Mouse (Mus musculus) frontal cortex, postnatal 25 days (tissue): ENCODE results near the gene Gm4724.
"Not testable (repeated sequence)": the region's sequence is repeated elsewhere in the genome, so short reads cannot be mapped to it uniquely, and the experiment has no call there.

ENCODE experiments used
- DNase-seq, 2 experiments: peaks; one replicate each; pipeline ENCODE4 v3.0.0; 2022; ENCODE audit warnings: low spot score in 2 of 2

The Gm4724 gene

DNA sequence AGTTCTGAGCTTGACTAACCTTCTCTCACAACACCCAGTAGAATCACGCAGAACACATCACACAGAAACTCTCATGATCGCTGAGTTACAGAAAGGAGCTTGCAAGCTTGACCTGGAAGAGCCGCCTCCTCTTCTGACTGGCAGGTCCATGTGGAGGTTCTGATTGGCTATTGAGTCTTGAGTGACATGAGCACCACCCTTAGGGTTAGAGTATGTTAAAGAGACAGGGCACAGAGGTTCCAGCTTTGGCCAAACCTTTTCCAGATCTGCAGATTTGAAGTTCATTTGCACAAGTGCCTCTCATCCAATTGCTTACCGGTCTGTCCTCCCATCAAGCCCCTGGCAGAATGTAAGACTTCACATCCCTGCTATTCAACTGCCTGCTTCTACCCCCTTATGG, at the start of gene Gm4724:
Gm4724 (minus strand) TSS at position 101 of the 400 bp plus-strand sequence.
- not testable (repeated sequence) for DNase-seq

DNA sequence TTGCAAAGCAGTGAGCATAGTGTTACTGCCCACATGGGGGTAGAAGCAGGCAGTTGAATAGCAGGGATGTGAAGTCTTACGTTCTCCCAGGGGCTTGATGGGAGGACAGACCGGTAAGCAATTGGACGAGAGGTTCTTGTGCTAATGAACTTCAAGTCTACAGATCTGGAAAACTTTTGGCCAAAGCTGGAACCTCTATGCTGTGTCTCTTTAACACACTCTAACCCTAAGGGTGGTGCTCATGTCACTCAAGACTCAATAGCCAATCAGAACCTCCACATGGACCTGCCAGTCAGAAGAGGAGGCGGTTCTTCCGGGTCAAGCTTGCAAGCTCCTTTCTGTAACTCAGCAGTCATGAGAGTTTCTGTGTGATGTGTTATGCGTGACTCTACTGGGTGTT, 34.1 kb upstream of the Gm4724 start, which contains the start of gene Zfp965:
Zfp965 (plus strand) TSS at position 301 of the 400 bp plus-strand sequence.
- DNase-seq: not testable (repeated sequence)
